Mouse (Mus musculus): ENCODE measurements around the gene Gm10972.
A peak's percentile ranks its signal among the peaks of the same experiment; 100 is the strongest.
"Not testable (repeated sequence)": the region's sequence is repeated elsewhere in the genome, so short reads cannot be mapped to it uniquely, and the experiment has no call there.

Gene Gm10972

GRCm38 (mm10) chr3:94659142-94659748, 16.3 kb downstream of the Gm10972 start:
- DNase-seq, result peak; percentile 45 to 77

GRCm38 (mm10) chr3:94660841-94661240, 17.9 kb downstream of the Gm10972 start:
- DNase-seq, result not testable (repeated sequence)

GRCm38 (mm10) chr3:94665060-94665802, 22.3 kb downstream of the Gm10972 start:
- not testable (repeated sequence) for DNase-seq

GRCm38 (mm10) chr3:94665896-94666295, 23.0 kb downstream of the Gm10972 start:
- not testable (repeated sequence) for DNase-seq

GRCm38 (mm10) chr3:94675101-94675500, 32.2 kb downstream of the Gm10972 start:
- DNase-seq, result peak in 1 of 2 experiments; percentile 30

- DNase-seq, result peak; percentile 73 to 79
Measured at GRCm38 (mm10) chr3:94679351-94679841, 36.5 kb downstream of the Gm10972 start.

- not testable (repeated sequence) for DNase-seq
Measured at GRCm38 (mm10) chr3:94680032-94680431, 37.1 kb downstream of the Gm10972 start.

- DNase-seq, result no peak
Measured at GRCm38 (mm10) chr3:94680783-94681182, 37.9 kb downstream of the Gm10972 start.

GRCm38 (mm10) chr3:94683646-94684045, 40.7 kb downstream of the Gm10972 start:
- DNase-seq, result no peak

- DNase-seq, result not testable (repeated sequence)
Measured at GRCm38 (mm10) chr3:94685989-94686772, 43.3 kb downstream of the Gm10972 start.

GRCm38 (mm10) chr3:94688698-94689097, 45.8 kb downstream of the Gm10972 start:
- peak; percentile 32 to 42 for DNase-seq

GRCm38 (mm10) chr3:94689195-94689594, 46.3 kb downstream of the Gm10972 start:
- not testable (repeated sequence) for DNase-seq

- peak; percentile 46 to 74 for DNase-seq
Measured at GRCm38 (mm10) chr3:94690162-94690561, 47.2 kb downstream of the Gm10972 start.

GRCm38 (mm10) chr3:94690616-94691247, 47.8 kb downstream of the Gm10972 start:
- peak; percentile 53 to 61 for DNase-seq

GRCm38 (mm10) chr3:94691694-94692093, 48.8 kb downstream of the Gm10972 start:
- not testable (repeated sequence) for DNase-seq
